Mouse (Mus musculus) B cell, adult 67 days (primary cell): ENCODE results near the gene Atp6v1f. TPM values are rescaled to one million over a fixed set of nuclear protein-coding genes. Genes with fewer than 3 reads are reported as not detected.

Experiments used
- total RNA-seq, 2 experiments: library from RNA; stranded (reverse); gene quantifications; 4 replicates each; pipeline ENCODE4 v1.2.4; 2023

Gene Atp6v1f
- total RNA-seq: 100 to 1,000 TPM; 185 to 190 TPM

GRCm38 (mm10) chr6:29467583-29468354 is at the start of gene Atp6v1f:
Gene Atp6v1f, plus strand, starts transcription at chr6:29467718.

GRCm38 (mm10) chr6:29433038-29433803 is 34.3 kb upstream of the Atp6v1f start, which contains the start of gene Flnc:
Gene Flnc, plus strand, starts transcription at chr6:29433256.

GRCm38 (mm10) chr6:29471137-29471536 is 3.6 kb downstream of the Atp6v1f start, which contains the start of gene Atp6v1fnb:
Gene Atp6v1fnb, plus strand, starts transcription at chr6:29471437.

GRCm38 (mm10) chr6:29507447-29508309 is 40.2 kb downstream of the Atp6v1f start, which contains the start of gene Kcp:
Gene Kcp, minus strand, starts transcription at chr6:29507952.

Other genes with a start within 250 kb of the Atp6v1f start
- gene Hilpda, start 195.2 kb upstream of the Atp6v1f start, total RNA-seq: 10 to 100 TPM; 15.4 to 18.3 TPM
- gene Fam71f2, start 188.1 kb upstream of the Atp6v1f start, total RNA-seq: 1 to 10 TPM in 1 of 2 experiments, not detected in 1; 1.1 TPM
- not detected for gene Fam71f1, start 148.6 kb upstream of the Atp6v1f start, total RNA-seq
- 10 to 100 TPM; 42.9 to 52.3 TPM for gene Calu, start 119.6 kb upstream of the Atp6v1f start, total RNA-seq
- gene Opn1sw, start 79.2 kb upstream of the Atp6v1f start, total RNA-seq: not detected
- not detected for gene Ccdc136, start 71.4 kb upstream of the Atp6v1f start, total RNA-seq
- not detected for gene Flnc, start 34.5 kb upstream of the Atp6v1f start, total RNA-seq
- gene Atp6v1fnb, start 3.7 kb downstream of the Atp6v1f start, total RNA-seq: 1 to 10 TPM; 6.1 to 8.7 TPM
- under 1 TPM in 1 of 2 experiments, not detected in 1; 0.26 TPM for gene Kcp, start 40.2 kb downstream of the Atp6v1f start, total RNA-seq
- gene Irf5, start 58.9 kb downstream of the Atp6v1f start, total RNA-seq: 100 to 1,000 TPM; 278 to 284 TPM
- 10 to 100 TPM; 87.4 to 93.9 TPM for gene Tnpo3, start 142.2 kb downstream of the Atp6v1f start, total RNA-seq
- gene Tspan33, start 226.5 kb downstream of the Atp6v1f start, total RNA-seq: under 1 TPM; 0.44 to 0.67 TPM